ENCODE assay signal across 25 mouse cellular contexts in genomic region chr14:24521597-24521996, GRCm38 (mm10).
"Had no signal": no experiment of that assay in that cellular context is flagged by ENCODE, and none has a peak within 500 bp of the region (broad histone marks: within the 10 kb centered on the region; RNA-seq: fewer than 3 reads in every experiment).

No protein-coding gene starts in this region.

- H3K9ac ChIP-seq: heart, embryonic 13.5 days; heart, embryonic 15.5 days; hindbrain, embryonic 14.5 days; limb, embryonic 12.5 days; liver, embryonic 13.5 days had no signal

- H3K4me2 ChIP-seq: heart, embryonic 11.5 days; heart, embryonic 13.5 days; heart, embryonic 15.5 days; hindbrain, embryonic 14.5 days; limb, embryonic 12.5 days; liver, embryonic 11.5 days; liver, embryonic 13.5 days had no signal

- ATAC-seq: forebrain, embryonic 16.5 days; inflammation-experienced regulatory T-cells, adult 6 months; intestine, postnatal 0 days had no signal

- H3K4me3 ChIP-seq: gastrocnemius, adult 2 months; heart, adult 2 months; heart, embryonic 13.5 days; heart, embryonic 15.5 days; hindbrain, embryonic 10.5 days; layer of hippocampus, adult 2 months; left cerebral cortex, adult 2 months; limb, embryonic 10.5 days; limb, embryonic 12.5 days; liver, embryonic 13.5 days had no signal

- H3K4me1 ChIP-seq: liver, embryonic 13.5 days had no signal

- H3K27ac ChIP-seq: gastrocnemius, adult 2 months; heart, adult 2 months; heart, embryonic 13.5 days; heart, embryonic 15.5 days; hindbrain, embryonic 10.5 days; hindbrain, embryonic 14.5 days; layer of hippocampus, adult 2 months; left cerebral cortex, adult 2 months; limb, embryonic 10.5 days; limb, embryonic 12.5 days; liver, embryonic 13.5 days had no signal

- H3K9me3 ChIP-seq: heart, embryonic 13.5 days; heart, embryonic 15.5 days; hindbrain, embryonic 10.5 days; limb, embryonic 10.5 days; limb, embryonic 12.5 days; liver, embryonic 13.5 days had no signal

- H3K36me3 ChIP-seq: heart, embryonic 13.5 days; heart, embryonic 15.5 days; hindbrain, embryonic 10.5 days; limb, embryonic 10.5 days; limb, embryonic 12.5 days; liver, embryonic 13.5 days had no signal

- DNase-seq: gastrocnemius, adult 2 months; gastrocnemius, postnatal 10 days; gastrocnemius, postnatal 25 days; heart, adult 2 months; heart, postnatal 4 days; kidney, adult 18-20 months; kidney, adult 8-10 months; kidney, postnatal 10 days; kidney, postnatal 25 days; kidney, postnatal 4 days; liver; liver, embryonic 13.5 days had no signal

- H3K27me3 ChIP-seq: heart, embryonic 15.5 days; limb, embryonic 12.5 days; liver, embryonic 13.5 days had no signal
